Mouse (Mus musculus) adrenal gland, adult 2 months (tissue): ENCODE data around the gene Clec2l. TPM values are rescaled to one million over a fixed set of nuclear protein-coding genes. Genes with fewer than 3 reads are reported as not detected.

ENCODE experiments used
- DNase-seq: peaks from one replicate; pipeline ENCODE4 v3.0.0; 2021
- long read RNA-seq: library from polyadenylated mRNA; stranded (forward); transcript quantifications from one replicate; pipeline ENCODE4 v2.0.0, GENCODE M21; 2021
- polyA plus RNA-seq: library from polyadenylated mRNA; depleted of rRNA; stranded (reverse); fragments of >200 nt; gene quantifications from 2 replicates; pipeline ENCODE4 v1.2.3, GENCODE M21; 2012; rRNA removed
- total RNA-seq, 2 experiments: library from RNA; stranded (reverse); gene quantifications; 2 replicates each; pipeline ENCODE4 v1.2.3; 2021

Gene Clec2l
- 1 to 10 TPM; 1.6 to 3.4 TPM for total RNA-seq
- polyA plus RNA-seq = 4.3 and 6.4 TPM in 2 replicates
- long read RNA-seq, partial matches to known transcripts = 0 of 1 reads
- long read RNA-seq, other reads (novel, unspliced or antisense) = 0 of 1 reads

GRCm38 (mm10) chr6:38662714-38663615 is at the start of gene Clec2l:
Clec2l (plus strand) TSS chr6:38663069.
- DNase-seq = peak; percentile 68

GRCm38 (mm10) chr6:38622406-38622805 is 40.5 kb upstream of the Clec2l start:
- DNase-seq = no peak

DNA sequence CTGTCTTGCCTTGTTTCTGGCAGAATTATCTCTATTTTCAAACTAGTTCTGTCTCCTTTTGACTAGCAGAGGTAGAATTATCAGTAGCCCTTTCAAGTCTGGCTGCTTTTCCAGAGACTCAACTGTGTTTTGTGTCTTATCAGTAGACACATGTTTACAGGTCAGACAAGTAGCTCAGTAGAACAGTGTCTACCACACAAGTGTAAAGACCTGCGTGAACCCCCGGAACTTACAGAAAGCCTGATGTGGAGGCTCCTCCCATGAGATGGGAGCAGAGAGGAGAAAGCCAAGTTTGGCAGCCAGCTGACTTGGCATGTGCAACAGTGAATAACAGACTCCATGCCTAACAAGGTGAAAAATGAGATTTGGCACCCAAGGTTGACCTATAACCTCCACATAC is 39.4 kb upstream of the Clec2l start:
- no peak for DNase-seq

- peak; percentile 38 for DNase-seq
These were observed 38.4 kb upstream of the Clec2l start for GRCm38 (mm10) chr6:38624439-38624838.

GRCm38 (mm10) chr6:38626086-38626485 is 36.8 kb upstream of the Clec2l start:
- no peak for DNase-seq

DNA sequence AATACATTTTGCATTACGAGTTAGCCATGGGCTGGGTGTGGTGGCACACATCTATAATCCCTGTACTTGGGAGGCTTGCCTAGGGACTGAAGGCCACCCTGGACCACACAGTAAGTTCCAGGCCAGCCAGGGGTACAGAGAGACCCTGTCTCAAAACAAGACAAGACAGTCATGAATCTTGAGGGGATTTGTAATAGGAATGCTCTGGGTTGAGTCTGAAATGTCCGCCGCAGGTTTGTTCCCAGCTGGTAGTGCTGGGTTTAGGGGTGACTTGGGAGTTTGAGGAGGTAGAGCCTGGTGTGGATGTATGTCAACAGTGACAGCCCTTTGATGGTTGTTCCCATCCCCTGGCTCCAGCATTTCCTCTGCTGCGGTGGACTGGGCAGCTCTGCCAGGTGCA is 35.8 kb upstream of the Clec2l start:
- no peak for DNase-seq

- no peak for DNase-seq
These were observed 35.4 kb upstream of the Clec2l start for GRCm38 (mm10) chr6:38627486-38627885.

DNA sequence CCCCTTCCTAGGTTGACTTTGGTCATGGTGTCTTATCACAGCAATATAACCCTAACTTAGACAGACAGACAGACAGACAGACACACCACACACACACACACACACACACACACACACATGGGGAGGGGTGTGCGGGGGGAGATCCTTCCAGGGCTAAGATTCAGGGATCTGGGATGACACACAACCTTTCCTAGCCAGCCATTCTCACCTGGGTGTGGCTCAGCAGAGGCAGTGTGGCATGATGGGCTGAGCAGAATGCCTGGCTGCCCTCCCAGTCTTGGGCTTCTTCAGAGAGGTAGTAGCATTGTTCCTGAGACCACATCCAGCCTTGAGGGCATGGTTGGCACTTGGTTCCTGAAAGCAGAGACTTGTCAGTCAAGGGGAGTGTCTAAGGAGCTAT is 33.3 kb upstream of the Clec2l start:
- no peak for DNase-seq

- no peak for DNase-seq
These were observed 30.0 kb upstream of the Clec2l start for GRCm38 (mm10) chr6:38632826-38633225.

GRCm38 (mm10) chr6:38634461-38634860 is 28.4 kb upstream of the Clec2l start:
- DNase-seq = no peak

- peak; percentile 65 for DNase-seq
These were observed 26.7 kb upstream of the Clec2l start for GRCm38 (mm10) chr6:38635941-38636851.

DNA sequence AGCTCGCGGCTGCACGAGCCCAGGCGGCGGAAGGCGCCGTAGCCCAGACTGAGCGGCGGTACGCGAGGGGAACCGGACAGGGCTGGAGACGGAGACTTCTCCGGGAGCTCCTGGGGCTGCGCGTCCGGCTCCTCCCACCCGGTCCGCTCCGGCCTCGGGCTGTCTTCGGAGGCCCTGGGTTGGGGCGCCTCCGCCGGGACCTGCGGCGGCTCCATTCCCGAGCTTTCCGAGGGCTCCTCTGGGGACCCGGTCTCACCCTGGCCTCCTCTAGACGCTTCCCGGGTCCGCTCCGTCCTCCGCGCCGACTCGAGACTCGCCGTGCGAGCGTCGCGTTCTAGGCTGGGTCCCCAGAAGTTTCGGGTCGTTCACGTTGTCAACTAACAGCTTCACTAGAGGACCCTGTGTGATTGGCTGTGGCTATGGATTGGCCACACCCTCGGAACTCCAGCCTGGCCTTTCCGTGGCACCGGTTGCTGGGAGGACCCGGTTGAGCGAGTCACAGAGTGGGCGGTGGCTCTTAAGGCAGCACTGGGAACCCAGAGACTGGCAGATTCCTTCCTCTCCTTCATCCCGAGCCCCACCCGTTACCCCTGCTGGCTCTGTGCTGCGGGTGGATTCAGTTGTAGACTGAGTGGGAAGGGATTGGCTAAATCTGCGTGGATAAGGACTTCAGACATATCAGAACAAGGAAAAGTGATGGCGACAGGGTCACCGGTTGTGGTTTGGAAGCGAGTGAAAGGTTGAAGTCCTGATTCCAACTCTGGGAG is 25.8 kb upstream of the Clec2l start, which contains the start of gene Klrg2:
TSS of gene Klrg2 (minus strand) at position 391 of the 767 bp plus-strand sequence.
- DNase-seq = peak; percentile 89

GRCm38 (mm10) chr6:38640401-38640800 is 22.5 kb upstream of the Clec2l start:
- DNase-seq = no peak

DNA sequence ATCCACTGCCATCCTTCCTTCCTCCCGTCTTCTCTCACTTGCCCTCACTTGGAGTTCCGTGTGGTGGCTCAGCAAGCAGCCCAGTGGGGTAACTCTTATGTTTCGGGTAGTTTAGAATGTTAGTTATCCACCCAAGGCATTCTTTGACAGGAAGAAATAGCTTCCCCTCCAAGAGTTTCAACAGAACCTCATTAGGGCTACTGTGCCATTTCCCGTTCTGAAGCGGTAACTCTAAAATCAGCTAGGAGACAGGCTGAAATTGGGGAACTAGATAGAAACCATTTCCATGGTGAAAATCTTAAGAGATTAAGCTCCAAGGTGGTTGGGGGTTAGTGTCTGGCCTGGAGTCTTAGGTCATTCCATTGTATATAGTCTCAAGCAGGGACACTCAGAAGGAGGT is 21.6 kb upstream of the Clec2l start:
- no peak for DNase-seq

DNA sequence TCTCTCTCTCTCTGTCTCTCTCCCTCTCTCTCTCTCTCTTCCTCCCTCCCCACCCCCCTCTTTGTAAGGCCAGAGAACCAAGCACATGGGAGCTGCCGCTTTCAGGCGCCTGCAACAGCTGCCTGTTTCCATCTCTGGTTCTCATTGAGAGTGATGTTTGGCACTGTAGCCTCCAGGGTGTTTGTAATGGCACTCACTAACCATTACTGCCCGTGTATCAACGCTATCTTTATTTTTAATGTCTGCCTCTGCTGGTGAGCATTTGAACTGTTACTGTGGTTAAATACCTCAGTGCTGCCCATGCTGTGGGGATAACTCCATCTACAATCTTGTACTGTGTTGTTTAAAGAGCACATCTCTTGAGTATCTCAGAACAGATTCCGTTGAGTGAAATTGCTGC is 21.2 kb upstream of the Clec2l start:
- DNase-seq = no peak

GRCm38 (mm10) chr6:38642593-38642992 is 20.3 kb upstream of the Clec2l start:
- DNase-seq = peak; percentile 73

DNA sequence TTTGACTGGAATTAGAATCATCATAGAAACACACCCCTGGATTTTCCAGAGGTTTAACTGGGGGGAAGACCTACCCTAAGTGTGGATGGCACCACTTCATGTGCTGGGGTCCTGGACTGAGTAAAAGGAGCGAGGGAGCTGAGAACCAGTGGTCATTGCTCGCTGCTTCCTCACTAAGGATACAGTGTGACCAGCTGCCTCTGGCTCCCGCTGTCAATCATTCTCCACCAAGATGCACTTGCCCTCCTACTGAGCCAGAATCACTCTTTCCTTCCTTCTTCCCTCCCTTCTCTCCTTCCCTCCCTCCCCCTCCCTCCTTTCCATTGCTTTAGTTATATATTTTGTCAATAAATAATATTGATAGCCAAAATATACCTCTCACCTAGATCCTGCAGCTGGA is 19.8 kb upstream of the Clec2l start:
- DNase-seq = no peak

DNA sequence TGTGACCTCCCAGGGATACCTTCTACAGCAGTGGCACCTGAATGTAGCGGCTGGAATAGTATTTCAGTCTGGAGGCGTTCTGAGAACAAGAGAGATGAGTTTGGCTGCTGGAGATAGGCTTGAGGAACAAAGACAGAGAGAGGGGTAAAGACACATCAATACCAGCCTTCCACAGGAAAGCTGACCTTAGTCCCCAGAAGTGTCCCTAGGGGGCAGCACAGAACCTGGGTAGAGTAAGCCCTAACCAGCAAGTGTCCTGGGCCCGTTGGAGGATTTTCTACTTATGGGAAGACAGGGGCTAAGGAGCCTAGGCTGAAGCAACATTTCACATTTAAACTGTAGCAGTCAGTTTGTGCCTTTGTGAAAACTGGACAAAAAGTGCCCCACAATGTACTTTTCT is 13.3 kb upstream of the Clec2l start:
- DNase-seq = no peak

GRCm38 (mm10) chr6:38650263-38650937 is 12.5 kb upstream of the Clec2l start:
- peak; percentile 71 for DNase-seq

- DNase-seq = no peak
These were observed 1.2 kb upstream of the Clec2l start for GRCm38 (mm10) chr6:38661626-38662025.

DNA sequence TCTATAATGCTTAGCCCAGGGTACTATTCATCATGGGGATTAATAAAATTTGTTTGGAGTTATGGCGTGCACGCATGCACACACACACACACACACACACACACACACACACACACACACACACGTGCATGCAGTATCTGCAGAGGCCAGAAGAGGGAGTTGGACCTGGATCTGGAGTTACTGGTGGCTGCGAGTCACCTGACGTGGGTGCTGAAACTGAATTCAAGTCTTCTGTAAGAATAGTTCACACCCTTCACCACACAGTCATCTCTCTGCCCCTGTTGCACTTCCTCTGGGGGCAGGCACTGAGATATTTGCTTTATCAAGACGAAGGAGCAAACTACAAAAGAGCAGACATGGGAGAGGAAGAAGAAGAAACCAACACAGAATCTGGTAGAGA is 6.7 kb downstream of the Clec2l start:
- DNase-seq = no peak
